Mouse (Mus musculus) gastrocnemius, adult 2 months (tissue): Measurements from ENCODE around the gene Lonp1. TPM values are rescaled to one million over a fixed set of nuclear protein-coding genes. Genes with fewer than 3 reads are reported as not detected.
"Not testable (repeated sequence)": the region's sequence is repeated elsewhere in the genome, so short reads cannot be mapped to it uniquely, and the experiment has no call there.

Source experiments
- DNase-seq: peaks from one replicate; pipeline ENCODE4 v3.0.0; 2022
- H3K27ac ChIP-seq: fragments of 200-600 bp; 2 replicates; pipeline ENCODE4 v1.8.1; 2022; ENCODE audit warnings: mild to moderate bottlenecking
- H3K4me3 ChIP-seq: fragments of 200-600 bp; 2 replicates; pipeline ENCODE4 v1.8.1; 2022; ENCODE audit warnings: mild to moderate bottlenecking, moderate library complexity
- CTCF ChIP-seq: fragments of 200-600 bp; IDR thresholded peaks from 2 replicates; pipeline ENCODE4 v1.8.1; 2022; ENCODE audit warnings: antibody characterized with exemption, mild to moderate bottlenecking, moderate library complexity
- intact Hi-C: fragments of 180-260 bp; cut with DNase I; formaldehyde crosslinking; loops from one replicate; pipeline ENCODE4 v1.15.1; 2025
- total RNA-seq, 2 experiments: library from RNA; stranded (reverse); gene quantifications; 2 replicates each; pipeline ENCODE4 v1.2.3; 2021

Lonp1 gene
- total RNA-seq, 2 experiments from 2014 or later: 60.4 to 71.8 TPM

- peak overlapping the region; percentile 97 for H3K4me3 ChIP-seq
- no peak for DNase-seq
- intact Hi-C loops: no loop called here
- H3K27ac ChIP-seq: no peak overlapping the region
- TF ChIP-seq CTCF: no peak
Measured at GRCm38 (mm10) chr17:56615136-56615784, 11.4 kb downstream of the Lonp1 start.

GRCm38 (mm10) chr17:56614391-56615135 is 12.1 kb downstream of the Lonp1 start:
- intact Hi-C loops: loop anchor here (5.0 kb wide), 1 partner anchor 148 kb away; the partner anchor contains the start of gene Dus3l
- TF ChIP-seq CTCF: no peak
- no peak for DNase-seq
- Histone ChIP-seq H3K27ac (peak overlapping the region; percentile 92), H3K4me3 (peak overlapping the region; percentile 97)

- Histone ChIP-seq H3K27ac (peak overlapping the region; percentile 92), H3K4me3 (peak overlapping the region; percentile 97)
- peak; percentile 55 for DNase-seq
- intact Hi-C loops: loop anchor here (5.0 kb wide), 1 partner anchor 148 kb away; the partner anchor contains the start of gene Dus3l
Measured at GRCm38 (mm10) chr17:56613893-56614292, 12.8 kb downstream of the Lonp1 start.

- DNase-seq: peak; percentile 97
- Histone ChIP-seq H3K27ac (peak within 1 kb of the TSS; percentile 92), H3K4me3 (peak within 1 kb of the TSS; percentile 97)
- TF ChIP-seq CTCF: peak; percentile 100; the same call in 1 of the 2 replicates
- intact Hi-C loops: loop anchor here (5.0 kb wide), 1 partner anchor 149 kb away; the partner anchor contains the start of gene Dus3l
Measured at GRCm38 (mm10) chr17:56613236-56613844, 13.3 kb downstream of the Lonp1 start, which contains the start of gene Rpl36. Gene Rpl36 (plus strand): TSS chr17:56613416.

- DNase-seq, H3K4me3 ChIP-seq: not testable (repeated sequence)
- H3K27ac ChIP-seq: peak overlapping the region; percentile 31; the same call in 1 of the 2 replicates
- intact Hi-C loops: loop anchor here (5.0 kb wide), 1 partner anchor 150 kb away; the partner anchor contains the start of gene Dus3l
Measured at GRCm38 (mm10) chr17:56612565-56612939, 14.1 kb downstream of the Lonp1 start.

GRCm38 (mm10) chr17:56611861-56612564 is 14.7 kb downstream of the Lonp1 start:
- TF ChIP-seq CTCF: no peak
- peak; percentile 52 for DNase-seq
- Histone ChIP-seq H3K27ac (peak overlapping the region; percentile 31; the same call in 1 of the 2 replicates), H3K4me3 (no peak overlapping the region)
- intact Hi-C loops: loop anchor here (5.0 kb wide), 1 partner anchor 150 kb away; the partner anchor contains the start of gene Dus3l

GRCm38 (mm10) chr17:56611323-56611722 is 15.4 kb downstream of the Lonp1 start:
- TF ChIP-seq CTCF: no peak
- H3K27ac ChIP-seq: no peak overlapping the region
- no peak overlapping the region for H3K4me3 ChIP-seq
- intact Hi-C loops: loop anchor here (5.0 kb wide), 1 partner anchor 151 kb away; the partner anchor contains the start of gene Dus3l
- DNase-seq: no peak

- DNase-seq: peak; percentile 95
- Histone ChIP-seq H3K4me3 (peak within 1 kb of the TSS; percentile 95), H3K27ac (peak within 1 kb of the TSS; percentile 97)
- peak; percentile 64 for TF ChIP-seq CTCF
- intact Hi-C loops: loop anchor here (2.0 to 10.0 kb wide), 3 partner anchors 15 to 495 kb away; partner anchors contain the start of genes Dus3l and Plin5
Measured at GRCm38 (mm10) chr17:56609452-56610171, 17.1 kb downstream of the Lonp1 start, which contains the start of gene 2410015M20Rik. Gene 2410015M20Rik (minus strand): TSS chr17:56609771.

- peak overlapping the region; percentile 97 for H3K27ac ChIP-seq
- H3K4me3 ChIP-seq: peak overlapping the region; percentile 95
- intact Hi-C loops: loop anchor here (2.0 to 10.0 kb wide), 2 partner anchors 14 to 494 kb away; partner anchors contain the start of gene Plin5
- DNase-seq: no peak
- TF ChIP-seq CTCF: no peak
Measured at GRCm38 (mm10) chr17:56608699-56609098, 18.0 kb downstream of the Lonp1 start.

- Histone ChIP-seq H3K4me3 (no peak overlapping the region), H3K27ac (no peak overlapping the region)
- intact Hi-C loops: loop anchor here (2.0 to 10.0 kb wide), 2 partner anchors 13 to 493 kb away; partner anchors contain the start of gene Plin5
- TF ChIP-seq CTCF: no peak
- DNase-seq: no peak
Measured at GRCm38 (mm10) chr17:56607521-56608062, 19.1 kb downstream of the Lonp1 start.

- no peak for DNase-seq
- TF ChIP-seq CTCF: no peak
- intact Hi-C loops: loop anchor here (10.0 kb wide), 1 partner anchor 491 kb away; the partner anchor contains the start of gene Plin5
- Histone ChIP-seq H3K4me3 (no peak overlapping the region), H3K27ac (no peak overlapping the region)
Measured at GRCm38 (mm10) chr17:56605431-56605830, 21.3 kb downstream of the Lonp1 start.
